Mouse (Mus musculus) heart, embryonic 15.5 days (tissue): ENCODE measurements at regions not wholly inside any gene's neighbourhood (a gene's known extent, or its start where the extent isn't known, plus 50 kb on each side); places are given as distances from the start of the nearest gene placed in this dataset.

Experiments used
- ATAC-seq: fragments of 200-750 bp; cut with Nextera tagmentation; replicated peaks from 2 replicates; pipeline ENCODE4 v1.8.0; 2017; ENCODE audit warnings: low read depth, moderate TSS enrichment; ENCODE audit not compliant: insufficient number of reproducible peaks, insufficient read depth, low FRiP score
- H3K27ac ChIP-seq: fragments of 300-500 bp; sonication (generic); 2 replicates; pipeline ENCODE4 v1.5.1; 2015; ENCODE audit warnings: mild to moderate bottlenecking, inconsistent platforms
- H3K27me3 ChIP-seq: fragments of 300-500 bp; sonication (generic); 2 replicates; pipeline ENCODE4 v1.6.1; 2015; ENCODE audit warnings: inconsistent platforms
- H3K36me3 ChIP-seq: fragments of 300-500 bp; sonication (generic); 2 replicates; pipeline ENCODE4 v1.6.1; 2015; ENCODE audit warnings: mild to moderate bottlenecking, inconsistent platforms
- H3K4me1 ChIP-seq: fragments of 300-500 bp; sonication (generic); replicated peaks from 2 replicates; pipeline ENCODE4 v1.6.1; 2015; ENCODE audit warnings: inconsistent platforms
- H3K4me2 ChIP-seq: fragments of 300-500 bp; sonication (generic); 2 replicates; pipeline ENCODE4 v1.6.1; 2015; ENCODE audit warnings: inconsistent platforms, mild to moderate bottlenecking, moderate library complexity
- H3K4me3 ChIP-seq: fragments of 300-500 bp; sonication (generic); 2 replicates; pipeline ENCODE4 v1.5.1; 2015; ENCODE audit warnings: mild to moderate bottlenecking, inconsistent platforms
- H3K9ac ChIP-seq: fragments of 300-500 bp; sonication (generic); 2 replicates; pipeline ENCODE4 v1.6.1; 2015; ENCODE audit warnings: mild to moderate bottlenecking, inconsistent platforms
- H3K9me3 ChIP-seq: fragments of 300-500 bp; sonication (generic); replicated peaks from 2 replicates; pipeline ENCODE4 v1.6.1; 2016; ENCODE audit warnings: inconsistent platforms
- WGBS: fragments of 180-500 bp; shearing (Covaris S2); methylation state at CpG from one replicate; pipeline ENCODE4 v1.1.7; 2015; ENCODE audit warnings: mixed read lengths; 5-methylcytosine and 5-hydroxymethylcytosine counted together

DNA sequence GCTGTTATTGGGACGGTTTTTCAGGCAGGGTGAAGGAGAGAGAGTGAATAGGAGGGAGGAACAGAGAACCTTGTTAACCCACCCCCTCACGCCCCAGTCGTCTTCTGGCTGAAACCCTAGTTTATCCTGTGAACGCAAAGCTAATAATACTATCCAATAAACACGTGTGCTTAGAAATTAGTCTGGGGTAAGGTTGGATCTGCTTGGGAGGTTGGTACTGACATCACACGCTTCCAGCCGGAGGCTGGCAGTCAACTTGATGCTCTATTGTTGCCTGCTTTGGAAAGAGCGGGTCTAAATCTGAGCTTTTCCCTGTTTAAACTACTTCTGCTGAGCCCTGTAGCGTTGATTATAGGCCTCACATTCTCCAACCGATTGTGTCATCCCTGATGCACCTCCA, 138.4 kb upstream of the Mdm1 start:
- Histone ChIP-seq H3K27ac (peak overlapping the region; percentile 80), H3K9ac (no peak overlapping the region), H3K4me1 (peaks cover 19% of the 10 kb centered on the region), H3K36me3 (no peaks in the 10 kb centered on the region), H3K27me3 (no peaks in the 10 kb centered on the region), H3K9me3 (no peaks in the 10 kb centered on the region), H3K4me2 (peak overlapping the region; percentile 37; the same call in 1 of the 2 replicates), H3K4me3 (no peak overlapping the region)
- 53% methylated on average over 10 of the region's 10 CpGs for WGBS
- no peak for ATAC-seq

DNA sequence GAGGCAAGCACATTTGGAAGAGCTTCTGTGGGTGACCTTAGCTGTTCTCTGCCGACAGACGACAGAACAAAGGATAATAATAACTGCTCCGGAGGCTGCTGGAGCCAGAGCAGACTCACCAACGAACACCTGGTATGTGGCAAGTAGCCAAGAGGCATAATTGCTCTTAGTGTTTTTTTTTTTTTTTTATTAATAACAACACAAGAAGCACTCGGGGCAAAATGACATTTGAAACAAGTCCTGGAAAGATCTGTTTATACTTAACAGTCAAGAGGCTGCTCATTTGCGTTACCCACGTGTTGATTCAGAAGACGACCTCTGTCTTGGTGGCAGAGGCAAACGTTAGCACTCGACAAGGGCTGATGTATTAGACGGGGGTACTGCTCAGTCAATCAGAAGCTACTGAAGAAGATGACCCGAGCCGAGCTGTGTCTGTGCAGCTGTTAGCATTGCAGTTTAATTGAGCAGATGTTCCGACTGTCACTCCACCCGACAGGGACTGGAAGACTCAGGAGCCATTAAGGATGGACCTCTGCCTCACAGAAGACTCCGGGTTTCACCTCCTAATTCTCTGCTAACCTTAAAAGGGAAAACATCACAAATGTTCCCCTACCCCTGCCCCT, 137.8 kb upstream of the Mdm1 start:
- Histone ChIP-seq H3K4me3 (no peak overlapping the region), H3K27me3 (no peaks in the 10 kb centered on the region), H3K36me3 (no peaks in the 10 kb centered on the region), H3K9ac (no peak overlapping the region), H3K9me3 (no peaks in the 10 kb centered on the region), H3K27ac (peak overlapping the region; percentile 80), H3K4me2 (peak overlapping the region; percentile 37), H3K4me1 (peaks cover 19% of the 10 kb centered on the region)
- 25% methylated on average over 16 of the region's 16 CpGs for WGBS
- peak; percentile 69; the same call in 1 of the 2 replicates for ATAC-seq

DNA sequence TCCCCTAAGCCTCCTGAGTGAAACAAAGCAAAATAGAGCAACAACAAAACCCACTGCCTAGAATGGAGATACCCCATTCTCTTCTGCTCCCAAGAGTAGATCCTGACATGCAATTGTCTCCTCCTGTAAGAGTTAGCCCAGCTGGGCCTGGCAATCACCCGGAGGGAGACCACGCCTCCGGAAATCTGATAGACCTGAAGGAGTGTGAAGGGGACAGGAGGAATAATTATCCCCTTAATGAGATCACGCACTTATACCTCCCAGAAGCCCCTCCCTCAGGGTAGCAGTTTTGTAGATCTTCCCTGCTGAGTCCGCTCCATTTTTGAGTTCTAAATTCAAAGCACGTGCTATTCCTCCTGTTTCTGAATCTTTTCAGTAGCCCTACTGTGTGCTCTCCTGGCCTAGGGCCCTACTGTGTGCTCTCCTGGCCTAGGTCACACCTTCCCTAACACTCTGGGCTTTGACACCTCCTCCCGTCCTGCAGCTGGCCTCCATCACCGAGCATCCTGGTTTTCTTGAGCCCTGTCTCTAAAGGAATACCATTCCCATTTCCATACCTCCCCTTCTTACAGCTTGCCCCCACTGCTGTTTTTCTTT, 137.2 kb upstream of the Mdm1 start:
- 67% methylated on average over 8 of the region's 8 CpGs for WGBS
- H3K9ac ChIP-seq, result no peak overlapping the region
- H3K9me3 ChIP-seq, result no peaks in the 10 kb centered on the region
- peaks cover 19% of the 10 kb centered on the region for H3K4me1 ChIP-seq
- no peak for ATAC-seq
- peak overlapping the region; percentile 37 for H3K4me2 ChIP-seq
- H3K36me3 ChIP-seq, result no peaks in the 10 kb centered on the region
- H3K27me3 ChIP-seq, result no peaks in the 10 kb centered on the region
- H3K4me3 ChIP-seq, result no peak overlapping the region
- peak overlapping the region; percentile 80 for H3K27ac ChIP-seq

DNA sequence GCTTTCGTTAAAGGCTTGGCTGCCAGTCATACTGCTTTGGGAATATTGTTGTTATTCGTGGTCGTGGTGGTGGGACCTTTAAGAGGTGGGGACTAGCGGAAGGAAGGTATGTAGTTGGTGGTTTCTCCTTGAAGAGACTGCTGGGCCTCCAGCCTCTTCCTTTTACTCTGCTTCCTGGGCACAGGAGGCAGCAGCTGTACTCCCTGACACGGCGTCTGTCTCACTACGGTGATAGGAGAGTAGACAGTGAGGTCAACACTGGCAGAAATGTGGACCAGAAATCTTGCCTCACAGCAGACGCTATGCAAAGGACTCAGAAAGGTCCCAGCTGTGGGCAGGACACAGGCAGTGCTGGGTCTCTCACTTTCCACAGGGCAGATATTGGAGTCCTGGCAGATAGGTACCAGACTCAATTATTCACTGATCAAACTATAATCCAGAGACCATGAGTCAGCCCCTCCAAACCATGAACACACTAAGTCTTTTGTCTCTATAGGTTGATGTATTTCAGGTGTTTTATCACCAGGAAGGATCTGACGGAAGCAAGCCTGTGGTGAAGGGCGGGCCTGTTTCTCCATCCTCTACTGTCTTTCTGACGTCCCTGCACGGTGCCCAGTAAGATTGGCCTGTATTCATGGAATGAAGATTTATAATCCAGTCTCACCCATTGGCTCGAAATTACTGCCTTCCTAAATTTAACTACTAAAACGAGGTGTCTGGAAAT, 134.6 kb upstream of the Mdm1 start:
- H3K27me3 ChIP-seq, result no peaks in the 10 kb centered on the region
- 0 out of 2 replicates have a peak, but pooled peaks have one; percentile 30 for ATAC-seq
- no peaks in the 10 kb centered on the region for H3K36me3 ChIP-seq
- H3K9me3 ChIP-seq, result no peaks in the 10 kb centered on the region
- peaks cover 19% of the 10 kb centered on the region for H3K4me1 ChIP-seq
- no peak overlapping the region for H3K27ac ChIP-seq
- no peak overlapping the region for H3K4me3 ChIP-seq
- H3K4me2 ChIP-seq, result no peak overlapping the region
- H3K9ac ChIP-seq, result no peak overlapping the region
- WGBS, result 55% methylated on average over 14 of the region's 14 CpGs

DNA sequence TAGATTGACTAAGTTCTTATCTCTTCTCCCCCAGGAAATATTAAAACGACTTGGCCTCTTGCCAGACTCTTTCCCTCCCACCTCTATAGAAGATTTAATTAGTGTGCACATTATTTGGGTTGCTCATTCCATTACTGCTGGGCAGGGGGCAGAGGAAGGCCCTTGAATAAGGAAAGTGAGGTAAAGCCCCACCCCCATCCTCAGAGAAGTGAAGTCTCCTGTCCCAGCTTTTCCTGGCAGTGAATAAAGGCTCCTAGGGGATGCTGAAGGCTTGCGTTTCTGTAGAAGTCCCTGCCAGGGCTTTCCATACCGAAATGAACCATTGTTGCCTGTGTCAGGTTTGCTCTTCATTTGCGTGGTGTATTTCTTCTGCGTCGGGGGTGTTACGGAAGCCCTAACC, 133.8 kb upstream of the Mdm1 start:
- Histone ChIP-seq H3K4me2 (no peak overlapping the region), H3K4me1 (peaks cover 14% of the 10 kb centered on the region), H3K4me3 (no peak overlapping the region), H3K9me3 (no peaks in the 10 kb centered on the region), H3K27me3 (no peaks in the 10 kb centered on the region), H3K36me3 (no peaks in the 10 kb centered on the region), H3K27ac (no peak overlapping the region), H3K9ac (no peak overlapping the region)
- 80% methylated on average over 7 of the region's 7 CpGs for WGBS
- no peak for ATAC-seq

DNA sequence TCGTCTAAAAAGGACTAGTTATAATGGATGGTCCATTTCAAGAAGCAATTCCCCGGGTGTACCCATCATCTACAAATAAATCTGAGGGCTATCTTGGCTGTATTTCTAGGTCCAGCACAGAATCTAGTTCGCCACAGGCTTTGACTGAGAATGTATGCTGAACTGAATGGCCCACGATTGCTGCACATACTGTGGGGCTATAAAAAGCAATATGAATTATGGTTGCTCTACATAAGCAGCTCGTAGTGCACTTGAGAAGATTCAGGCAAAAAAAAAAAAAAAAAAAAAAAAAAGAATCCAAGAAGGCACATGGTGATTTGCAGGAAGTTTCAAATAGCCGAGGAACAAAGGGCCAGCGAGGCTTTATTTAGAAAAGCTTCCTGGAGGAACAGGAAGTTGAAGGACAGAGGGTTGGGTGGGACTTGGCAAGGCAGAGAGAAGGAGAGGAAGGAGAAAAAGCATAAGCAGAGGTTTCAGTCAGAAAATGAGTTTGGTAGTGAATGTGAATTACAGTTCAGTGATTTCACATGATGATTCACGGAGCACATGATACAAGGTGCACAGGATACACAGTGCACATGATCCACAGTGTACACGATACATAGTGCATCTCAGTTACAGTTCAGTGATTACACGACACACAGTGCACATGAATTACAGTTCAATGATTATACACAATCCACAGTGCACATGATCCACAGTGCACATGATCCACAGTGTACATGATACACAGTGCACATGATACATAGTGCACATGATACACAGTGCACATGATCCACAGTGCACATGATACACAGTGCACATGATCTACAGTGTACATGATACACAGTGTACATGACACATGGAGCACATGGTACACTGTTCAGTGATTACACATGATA, 129.7 kb upstream of the Mdm1 start:
- H3K9ac ChIP-seq, result no peak overlapping the region
- no peak overlapping the region for H3K4me3 ChIP-seq
- H3K9me3 ChIP-seq, result no peaks in the 10 kb centered on the region
- no peaks in the 10 kb centered on the region for H3K36me3 ChIP-seq
- H3K27me3 ChIP-seq, result no peaks in the 10 kb centered on the region
- WGBS, result 69% methylated on average over 10 of the region's 10 CpGs
- H3K27ac ChIP-seq, result no peak overlapping the region
- no peak for ATAC-seq
- H3K4me1 ChIP-seq, result no peaks in the 10 kb centered on the region
- no peak overlapping the region for H3K4me2 ChIP-seq

DNA sequence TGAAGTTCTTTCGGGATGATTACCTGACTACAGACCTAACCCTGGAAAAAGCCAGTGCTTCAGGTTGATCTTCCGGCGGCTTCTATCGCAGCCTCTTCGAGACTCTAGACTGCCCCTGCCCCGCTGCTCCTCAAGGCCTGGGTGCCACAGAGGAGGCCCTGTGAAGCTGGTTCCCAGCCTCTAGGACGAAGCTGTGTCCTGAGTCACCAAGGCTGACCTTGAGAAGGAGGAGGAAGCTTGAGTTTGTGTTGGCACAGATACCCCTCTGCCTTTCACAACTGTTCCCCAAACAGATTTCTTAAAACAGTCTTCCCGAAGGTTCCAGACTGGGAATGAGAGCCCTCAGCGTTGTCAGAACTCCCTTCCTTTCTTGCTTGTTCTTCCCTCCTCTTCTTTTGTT, 112.8 kb upstream of the Mdm1 start:
- 78% methylated on average over 9 of the region's 9 CpGs for WGBS
- ATAC-seq, result no peak
- Histone ChIP-seq H3K27ac (no peak overlapping the region), H3K4me1 (no peaks in the 10 kb centered on the region), H3K4me2 (no peak overlapping the region), H3K36me3 (no peaks in the 10 kb centered on the region), H3K27me3 (no peaks in the 10 kb centered on the region), H3K4me3 (no peak overlapping the region), H3K9me3 (no peaks in the 10 kb centered on the region), H3K9ac (no peak overlapping the region)

DNA sequence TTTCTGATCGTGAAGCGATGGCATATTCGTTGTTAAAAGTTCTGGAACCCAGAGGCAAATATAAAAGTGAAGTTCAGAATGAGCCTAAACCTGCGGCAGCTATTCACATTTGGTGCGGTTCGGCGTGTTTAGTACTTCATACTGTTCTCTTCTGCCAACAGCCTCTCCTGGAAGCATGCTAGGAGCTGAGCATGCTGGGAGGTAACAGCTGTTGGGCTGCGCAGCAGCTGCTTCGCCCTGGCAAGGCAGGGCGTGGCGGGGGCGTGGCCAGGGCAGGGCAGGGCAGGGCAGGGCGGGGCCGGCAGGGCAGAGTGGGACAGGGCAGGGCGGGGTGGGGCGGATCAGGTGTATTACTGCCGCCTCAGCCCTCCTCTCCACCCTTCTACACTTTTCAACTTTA, 107.2 kb upstream of the Mdm1 start:
- WGBS, result 72% methylated on average over 17 of the region's 17 CpGs
- no peak overlapping the region for H3K4me2 ChIP-seq

DNA sequence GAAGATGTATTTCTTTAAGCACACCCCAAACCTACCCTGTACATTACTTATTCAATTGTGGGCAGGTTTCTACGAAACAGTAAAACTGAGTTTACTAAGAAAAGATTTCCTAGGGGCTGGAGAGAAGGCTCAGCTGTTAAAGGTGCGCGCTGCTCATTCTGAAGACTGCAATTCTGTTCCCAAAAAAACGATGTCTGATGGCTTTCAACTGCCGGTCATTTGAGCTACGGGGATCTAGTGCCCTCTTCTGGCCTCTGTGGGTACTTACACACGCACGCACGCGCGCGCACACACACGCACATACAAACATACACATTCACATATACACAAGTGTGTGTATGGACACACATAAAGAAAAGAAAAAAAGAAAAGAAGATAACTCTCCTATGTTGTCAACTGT, 106.6 kb upstream of the Mdm1 start:
- Histone ChIP-seq H3K36me3 (no peaks in the 10 kb centered on the region), H3K9me3 (no peaks in the 10 kb centered on the region), H3K9ac (no peak overlapping the region), H3K27me3 (no peaks in the 10 kb centered on the region), H3K4me1 (no peaks in the 10 kb centered on the region), H3K4me2 (no peak overlapping the region), H3K27ac (no peak overlapping the region), H3K4me3 (no peak overlapping the region)
- ATAC-seq, result no peak
- WGBS, result 81% methylated on average over 13 of the region's 13 CpGs

More for the DNA sequence above, 107.2 kb upstream of the Mdm1 start:
- H3K27ac ChIP-seq, result no peak overlapping the region
- H3K9ac ChIP-seq, result no peak overlapping the region
- H3K4me1 ChIP-seq, result no peaks in the 10 kb centered on the region
- H3K9me3 ChIP-seq, result no peaks in the 10 kb centered on the region
- no peak overlapping the region for H3K4me3 ChIP-seq
- H3K27me3 ChIP-seq, result no peaks in the 10 kb centered on the region
- ATAC-seq, result no peak
- no peaks in the 10 kb centered on the region for H3K36me3 ChIP-seq

DNA sequence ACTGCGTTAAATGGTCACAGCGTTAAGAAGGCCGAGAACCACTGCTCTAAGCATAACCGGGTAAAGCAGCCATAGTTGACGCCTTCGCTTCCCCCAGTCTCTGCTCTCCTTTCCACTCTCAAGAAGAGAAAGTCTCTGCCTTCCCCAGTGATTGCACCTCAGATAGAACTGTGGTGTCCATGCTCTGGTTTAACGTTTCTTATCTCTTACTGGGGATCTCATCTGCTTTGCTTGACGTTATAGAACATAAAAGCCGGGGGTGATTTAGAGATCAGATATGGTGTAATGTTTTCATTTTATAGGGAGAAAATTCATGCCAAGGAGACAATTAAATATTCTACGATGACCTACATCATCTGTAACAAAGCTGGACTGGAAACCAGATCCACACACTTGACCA, 103.1 kb upstream of the Mdm1 start:
- Histone ChIP-seq H3K9ac (no peak overlapping the region), H3K36me3 (no peaks in the 10 kb centered on the region), H3K27me3 (no peaks in the 10 kb centered on the region), H3K4me1 (0 out of 2 replicates have a peak, but pooled peaks cover under 1% of the 10 kb centered on the region), H3K27ac (no peak overlapping the region), H3K9me3 (no peaks in the 10 kb centered on the region), H3K4me3 (no peak overlapping the region), H3K4me2 (no peak overlapping the region)
- WGBS, result 90% methylated on average over 10 of the region's 10 CpGs
- no peak for ATAC-seq

DNA sequence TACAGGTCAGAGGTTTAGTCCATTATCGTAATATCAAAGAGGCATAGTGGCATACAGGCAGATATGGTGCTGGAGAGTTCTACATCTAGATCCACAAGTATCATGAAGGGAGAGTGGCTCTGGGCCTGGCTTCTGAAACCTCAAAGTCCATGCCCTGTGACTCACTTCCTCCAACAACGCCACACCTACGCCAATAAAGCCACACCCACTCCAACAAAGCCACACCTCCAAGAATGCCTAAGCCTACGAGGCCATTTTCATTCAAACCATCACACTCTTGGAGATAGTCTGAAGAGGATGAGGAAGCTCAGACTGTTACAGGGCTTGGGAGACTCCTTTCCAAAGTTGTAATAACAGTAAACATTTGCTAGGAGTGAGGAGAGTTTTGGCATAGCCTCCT, 102.6 kb upstream of the Mdm1 start:
- no peaks in the 10 kb centered on the region for H3K36me3 ChIP-seq
- no peak overlapping the region for H3K4me2 ChIP-seq
- WGBS, result 82% methylated on average over 4 of the region's 4 CpGs
- H3K27me3 ChIP-seq, result no peaks in the 10 kb centered on the region
- H3K9ac ChIP-seq, result no peak overlapping the region
- H3K4me1 ChIP-seq, result 0 out of 2 replicates have a peak, but pooled peaks cover 2% of the 10 kb centered on the region
- no peak overlapping the region for H3K4me3 ChIP-seq
- ATAC-seq, result no peak
- no peaks in the 10 kb centered on the region for H3K9me3 ChIP-seq
- H3K27ac ChIP-seq, result no peak overlapping the region
